Mouse (Mus musculus): ENCODE measurements around the gene Coil.
"Not testable (repeated sequence)": the region's sequence is repeated elsewhere in the genome, so short reads cannot be mapped to it uniquely, and the experiment has no call there.

Coil gene

DNA sequence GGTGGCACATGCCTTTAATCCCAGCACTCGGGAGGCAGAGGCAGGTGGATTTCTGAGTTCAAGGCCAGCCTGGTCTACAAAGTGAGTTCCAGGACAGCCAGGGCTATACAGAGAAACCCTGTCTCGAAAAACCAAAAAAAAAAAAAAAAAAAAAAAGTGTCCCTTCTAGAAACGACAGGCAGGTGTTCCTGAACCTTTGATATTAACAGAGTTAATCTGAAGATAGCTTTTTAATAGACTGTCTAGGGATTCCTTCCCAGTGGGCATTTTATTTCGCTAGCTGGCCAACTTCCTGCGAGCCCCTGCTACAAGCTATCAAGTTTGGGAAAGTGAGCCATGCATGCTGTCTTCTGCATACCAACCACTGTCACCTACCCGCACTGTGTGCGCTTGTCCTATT lies 71.0 kb downstream of the Coil start:
- DNase-seq (ENCODE audit: low read depth, low spot score), result not testable (repeated sequence)

Data from brain, embryonic 18.5 days (tissue).